Mouse (Mus musculus) forebrain, embryonic 11.5 days (tissue): ENCODE measurements at regions not wholly inside any gene's neighbourhood (a gene's known extent, or its start where the extent isn't known, plus 50 kb on each side); places are given as distances from the start of the nearest gene placed in this dataset.

Experiments used
- ATAC-seq: fragments of 200-750 bp; cut with Nextera tagmentation; replicated peaks from 2 replicates; pipeline ENCODE4 v1.8.0; 2017; ENCODE audit warnings: moderate TSS enrichment; ENCODE audit not compliant: low FRiP score
- DNase-seq: peaks from one replicate; pipeline ENCODE4 v3.0.0-alpha.2; 2017; ENCODE audit warnings: low spot score
- H3K27ac ChIP-seq: fragments of 300-500 bp; sonication (generic); 2 replicates; pipeline ENCODE4 v1.5.1; 2014; ENCODE audit warnings: low read depth, low read length
- H3K27me3 ChIP-seq: fragments of 300-500 bp; sonication (generic); 2 replicates; pipeline ENCODE4 v1.6.1; 2014; ENCODE audit warnings: mild to moderate bottlenecking, low read length, mixed read lengths; ENCODE audit not compliant: control insufficient read depth, insufficient read depth
- H3K36me3 ChIP-seq: fragments of 300-500 bp; sonication (generic); 2 replicates; pipeline ENCODE4 v1.6.1; 2014; ENCODE audit warnings: mild to moderate bottlenecking, low read length, moderate library complexity, mixed read lengths; ENCODE audit not compliant: control insufficient read depth, insufficient read depth
- H3K4me1 ChIP-seq: fragments of 300-500 bp; sonication (generic); replicated peaks from 2 replicates; pipeline ENCODE4 v1.6.1; 2014; ENCODE audit warnings: low read length, mixed read lengths; ENCODE audit not compliant: control insufficient read depth, insufficient read depth
- H3K4me2 ChIP-seq: fragments of 300-500 bp; sonication (generic); 2 replicates; pipeline ENCODE4 v1.6.1; 2014; ENCODE audit warnings: low read depth, mild to moderate bottlenecking, low read length, moderate library complexity, mixed read lengths; ENCODE audit not compliant: severe bottlenecking
- H3K4me3 ChIP-seq: fragments of 300-500 bp; sonication (generic); 2 replicates; pipeline ENCODE4 v1.5.1; 2014; ENCODE audit warnings: low read depth, low read length
- H3K9ac ChIP-seq: fragments of 300-500 bp; sonication (generic); 2 replicates; pipeline ENCODE4 v1.6.1; 2014; ENCODE audit warnings: low read length
- H3K9me3 ChIP-seq: fragments of 300-500 bp; sonication (generic); 2 replicates; pipeline ENCODE4 v1.6.1; 2016; ENCODE audit warnings: low read length, mixed read lengths; ENCODE audit not compliant: control insufficient read depth
- WGBS: fragments of 180-500 bp; shearing (Covaris S2); extraction: QIAGEN DNeasy Blood & Tissue Kit; methylation state at CpG from one replicate; pipeline ENCODE4 v1.1.7; 2014; 5-methylcytosine and 5-hydroxymethylcytosine counted together

GRCm38 (mm10) chr9:89532435-89532834, 90.5 kb downstream of the Minar1 start:
- Histone ChIP-seq H3K36me3 (no peaks in the 10 kb centered on the region), H3K4me1 (no peaks in the 10 kb centered on the region), H3K4me3 (no peak overlapping the region), H3K9me3 (no peaks in the 10 kb centered on the region), H3K27me3 (no peaks in the 10 kb centered on the region), H3K4me2 (no peak overlapping the region), H3K9ac (no peak overlapping the region), H3K27ac (no peak overlapping the region)
- DNase-seq = no peak
- ATAC-seq = no peak
- 78% methylated on average over 2 of the region's 2 CpGs for WGBS

DNA sequence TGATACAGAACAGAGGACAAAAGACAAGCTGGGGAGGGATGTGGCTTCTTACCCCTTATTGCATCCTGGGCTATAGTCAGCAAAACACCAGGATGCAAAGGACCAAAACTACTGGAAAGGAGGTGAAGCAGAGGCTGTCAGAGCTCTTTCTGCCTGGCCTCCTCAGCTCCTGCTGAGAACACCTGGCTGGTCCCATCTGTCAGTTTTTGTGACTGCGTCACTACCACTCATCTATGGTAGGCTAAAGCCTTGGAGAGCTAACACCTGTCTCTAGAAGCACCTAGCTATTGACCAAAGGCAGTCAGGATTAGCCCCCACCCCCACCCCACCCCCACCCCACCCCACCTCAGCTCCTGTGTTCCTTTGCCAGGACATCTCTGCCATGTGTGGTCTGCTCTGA, 98.8 kb downstream of the Minar1 start:
- no peak; the same call in 1 of the 2 replicates for ATAC-seq
- Histone ChIP-seq H3K9me3 (no peaks in the 10 kb centered on the region), H3K27ac (no peak overlapping the region), H3K4me3 (no peak overlapping the region), H3K27me3 (no peaks in the 10 kb centered on the region), H3K4me1 (no peaks in the 10 kb centered on the region), H3K36me3 (no peaks in the 10 kb centered on the region), H3K9ac (no peak overlapping the region), H3K4me2 (no peak overlapping the region)
- 83% methylated on average over 1 of the region's 1 CpGs for WGBS
- DNase-seq = no peak

- DNase-seq = no peak
- no peak overlapping the region for H3K4me3 ChIP-seq
- WGBS = 79% methylated on average over 3 of the region's 3 CpGs
These were observed 99.2 kb downstream of the Minar1 start for GRCm38 (mm10) chr9:89523705-89524104.

DNA sequence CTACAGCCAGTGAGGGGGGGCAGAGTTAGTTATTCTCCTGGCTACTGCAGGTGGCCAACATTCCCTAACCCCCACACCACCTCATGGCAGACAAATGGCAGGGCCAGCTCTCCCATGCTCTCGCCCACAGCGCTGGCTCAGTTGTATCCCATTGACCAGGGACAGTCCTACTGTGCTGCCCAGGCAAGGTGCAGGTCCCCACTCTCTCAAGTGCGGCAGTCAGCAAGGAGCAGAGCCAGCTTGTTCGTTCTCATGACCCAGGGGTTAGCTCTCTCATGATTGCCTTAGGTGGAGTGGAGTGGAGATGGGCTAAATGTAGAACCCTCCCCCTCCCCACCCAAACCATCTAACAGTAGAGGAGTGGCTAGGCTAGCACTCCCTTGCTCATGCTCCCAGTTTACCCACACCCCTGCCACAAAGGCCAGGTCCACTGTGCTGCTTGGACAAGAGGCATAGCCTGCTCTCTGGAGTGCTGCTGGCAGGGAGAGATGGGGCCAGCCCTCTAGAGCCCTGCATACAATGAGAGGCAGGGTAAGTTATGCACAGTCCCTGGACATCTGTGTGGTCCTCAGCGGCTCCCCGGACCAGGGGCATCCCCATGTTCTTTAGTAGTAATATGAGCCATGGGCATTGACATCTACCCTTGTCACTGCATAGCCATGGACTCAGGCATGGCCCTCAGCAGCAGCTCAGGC, 114.4 kb downstream of the Minar1 start:
- no peak overlapping the region for H3K9ac ChIP-seq
- no peak for DNase-seq
- no peak overlapping the region for H3K27ac ChIP-seq
- WGBS = 91% methylated on average over 6 of the region's 6 CpGs
- H3K27me3 ChIP-seq = no peaks in the 10 kb centered on the region
- ATAC-seq = no peak; the same call in 1 of the 2 replicates
- H3K36me3 ChIP-seq = no peaks in the 10 kb centered on the region
- H3K9me3 ChIP-seq = no peaks in the 10 kb centered on the region
- H3K4me2 ChIP-seq = no peak overlapping the region
- no peaks in the 10 kb centered on the region for H3K4me1 ChIP-seq
- no peak overlapping the region for H3K4me3 ChIP-seq

More at GRCm38 (mm10) chr9:89523705-89524104, 99.2 kb downstream of the Minar1 start:
- no peak overlapping the region for H3K9ac ChIP-seq
- no peak overlapping the region for H3K4me2 ChIP-seq
- no peak for ATAC-seq
- no peaks in the 10 kb centered on the region for H3K36me3 ChIP-seq
- H3K27me3 ChIP-seq = no peaks in the 10 kb centered on the region
- no peaks in the 10 kb centered on the region for H3K4me1 ChIP-seq
- no peak overlapping the region for H3K27ac ChIP-seq
- H3K9me3 ChIP-seq = no peaks in the 10 kb centered on the region

GRCm38 (mm10) chr9:89502083-89502482, 120.8 kb downstream of the Minar1 start:
- Histone ChIP-seq H3K4me2 (no peak overlapping the region), H3K9me3 (no peaks in the 10 kb centered on the region), H3K4me3 (no peak overlapping the region), H3K4me1 (0 out of 2 replicates have a peak, but pooled peaks cover 2% of the 10 kb centered on the region), H3K9ac (no peak overlapping the region), H3K36me3 (no peaks in the 10 kb centered on the region), H3K27ac (no peak overlapping the region), H3K27me3 (no peaks in the 10 kb centered on the region)
- no peak for DNase-seq
- ATAC-seq = no peak
- 91% methylated on average over 2 of the region's 2 CpGs for WGBS

- Histone ChIP-seq H3K4me2 (no peak overlapping the region), H3K9me3 (no peaks in the 10 kb centered on the region), H3K36me3 (no peaks in the 10 kb centered on the region), H3K9ac (no peak overlapping the region), H3K4me3 (no peak overlapping the region), H3K27ac (peak overlapping the region; percentile 37; the same call in 1 of the 2 replicates), H3K4me1 (0 out of 2 replicates have a peak, but pooled peaks cover 2% of the 10 kb centered on the region), H3K27me3 (no peaks in the 10 kb centered on the region)
- ATAC-seq = peak; percentile 81
- no peak for DNase-seq
- 20% methylated on average over 7 of the region's 7 CpGs for WGBS
These were observed 125.6 kb downstream of the Minar1 start for GRCm38 (mm10) chr9:89497399-89497749.

GRCm38 (mm10) chr9:89496729-89497398, 126.1 kb downstream of the Minar1 start:
- Histone ChIP-seq H3K4me2 (no peak overlapping the region), H3K36me3 (no peaks in the 10 kb centered on the region), H3K9me3 (no peaks in the 10 kb centered on the region), H3K27me3 (no peaks in the 10 kb centered on the region), H3K4me1 (0 out of 2 replicates have a peak, but pooled peaks cover 2% of the 10 kb centered on the region), H3K9ac (no peak overlapping the region), H3K4me3 (no peak overlapping the region), H3K27ac (peak overlapping the region; percentile 37; the same call in 1 of the 2 replicates)
- 62% methylated on average over 14 of the region's 14 CpGs for WGBS
- no peak for DNase-seq
- ATAC-seq = peak; percentile 74

DNA sequence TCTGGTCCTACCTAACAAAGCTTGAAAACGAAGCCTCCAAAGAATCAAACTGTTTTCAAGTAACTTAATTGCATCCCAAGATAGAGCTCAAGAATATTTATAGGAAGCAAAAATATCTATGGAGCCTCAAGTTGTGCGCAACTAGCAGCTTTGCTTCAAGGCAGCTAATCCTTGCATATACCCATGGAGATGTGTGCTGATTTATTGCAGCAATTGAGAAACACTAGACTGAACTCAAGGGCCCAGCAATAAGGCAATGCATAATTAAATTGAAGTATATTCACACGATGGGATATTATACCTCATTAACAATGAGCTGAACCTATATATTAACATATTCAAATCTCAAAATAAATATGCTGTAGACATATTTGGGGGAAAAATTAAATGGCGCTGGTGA, 135.3 kb downstream of the Minar1 start:
- Histone ChIP-seq H3K4me2 (no peak overlapping the region), H3K27me3 (no peaks in the 10 kb centered on the region), H3K9ac (no peak overlapping the region), H3K36me3 (no peaks in the 10 kb centered on the region), H3K4me1 (no peaks in the 10 kb centered on the region), H3K4me3 (no peak overlapping the region), H3K27ac (no peak overlapping the region), H3K9me3 (no peaks in the 10 kb centered on the region)
- DNase-seq (no peak), ATAC-seq (no peak)
- 85% methylated on average over 4 of the region's 4 CpGs for WGBS

- H3K36me3 ChIP-seq = no peaks in the 10 kb centered on the region
- H3K9ac ChIP-seq = no peak overlapping the region
- H3K4me1 ChIP-seq = no peaks in the 10 kb centered on the region
- H3K27me3 ChIP-seq = no peaks in the 10 kb centered on the region
- no peak for ATAC-seq
- DNase-seq = no peak
- no peak overlapping the region for H3K4me2 ChIP-seq
- H3K27ac ChIP-seq = no peak overlapping the region
- 77% methylated on average over 3 of the region's 3 CpGs for WGBS
- H3K9me3 ChIP-seq = no peaks in the 10 kb centered on the region
- no peak overlapping the region for H3K4me3 ChIP-seq
These were observed 143.5 kb downstream of the Minar1 start for GRCm38 (mm10) chr9:89479406-89479805.
